Mouse (Mus musculus) cerebellum, adult 2 months (tissue): Measurements from ENCODE around the gene Hist1h3c.

Experiments
- CTCF ChIP-seq: fragments of 200-500 bp; IDR thresholded peaks from 2 replicates; pipeline ENCODE4 v1.5.1; 2011; ENCODE audit warnings: low read depth, mild to moderate bottlenecking, control low read depth, low read length, moderate library complexity, borderline replicate concordance; ENCODE audit not compliant: insufficient read depth
- POLR2A ChIP-seq: fragments of 200-500 bp; IDR thresholded peaks from 2 replicates; pipeline ENCODE4 v1.6.1; 2011; ENCODE audit warnings: low read length, control low read depth, borderline replicate concordance; ENCODE audit not compliant: insufficient read depth

GRCm38 (mm10) chr13:23778339-23778738 lies 32.9 kb upstream of the Hist1h3c start:
- TF ChIP-seq CTCF (no peak), POLR2A (no peak)
